Mouse (Mus musculus): ENCODE measurements around the gene Btbd9.

Btbd9 gene

GRCm38 (mm10) chr17:30512007-30512406 is 64.3 kb downstream of the Btbd9 start:
- peak in 1 of 2 experiments; percentile 27 for DNase-seq (ENCODE audit: low spot score in 2 of 2)

- DNase-seq (ENCODE audit: low spot score in 2 of 2): peak in 1 of 2 experiments; percentile 24
These were observed 64.9 kb downstream of the Btbd9 start for GRCm38 (mm10) chr17:30511399-30511798.

GRCm38 (mm10) chr17:30510171-30510570 is 66.1 kb downstream of the Btbd9 start:
- DNase-seq (ENCODE audit: low spot score in 2 of 2): peak in 1 of 2 experiments; percentile 63

- peak in 1 of 2 experiments; percentile 27 for DNase-seq (ENCODE audit: low spot score in 2 of 2)
These were observed 66.6 kb downstream of the Btbd9 start for GRCm38 (mm10) chr17:30509646-30510045.

- DNase-seq (ENCODE audit: low spot score in 2 of 2): peak in 1 of 2 experiments; percentile 21
These were observed 68.4 kb downstream of the Btbd9 start for GRCm38 (mm10) chr17:30507636-30508576.

- peak in 1 of 2 experiments; percentile 32 for DNase-seq (ENCODE audit: low spot score in 2 of 2)
These were observed 69.4 kb downstream of the Btbd9 start for GRCm38 (mm10) chr17:30506916-30507315.

- peak in 1 of 2 experiments; percentile 20 for DNase-seq (ENCODE audit: low spot score in 2 of 2)
These were observed 76.7 kb downstream of the Btbd9 start for GRCm38 (mm10) chr17:30499541-30499940.

- DNase-seq (ENCODE audit: low spot score in 2 of 2): no peak
These were observed 77.5 kb downstream of the Btbd9 start for GRCm38 (mm10) chr17:30498779-30499178.

GRCm38 (mm10) chr17:30498376-30498719 is 77.9 kb downstream of the Btbd9 start:
- peak; percentile 71 to 75 for DNase-seq (ENCODE audit: low spot score in 2 of 2)

GRCm38 (mm10) chr17:30497525-30498375 is 78.5 kb downstream of the Btbd9 start:
- DNase-seq (ENCODE audit: low spot score in 2 of 2): peak; percentile 86 to 93

GRCm38 (mm10) chr17:30495567-30495966 is 80.7 kb downstream of the Btbd9 start:
- DNase-seq (ENCODE audit: low spot score in 2 of 2): peak in 1 of 2 experiments; percentile 12

GRCm38 (mm10) chr17:30495154-30495553 is 81.1 kb downstream of the Btbd9 start:
- no peak for DNase-seq (ENCODE audit: low spot score in 2 of 2)

GRCm38 (mm10) chr17:30493481-30493880 is 82.8 kb downstream of the Btbd9 start:
- DNase-seq (ENCODE audit: low spot score in 2 of 2): peak in 1 of 2 experiments; percentile 14

GRCm38 (mm10) chr17:30492191-30492590 is 84.1 kb downstream of the Btbd9 start:
- peak in 1 of 2 experiments; percentile 13 for DNase-seq (ENCODE audit: low spot score in 2 of 2)

GRCm38 (mm10) chr17:30491601-30492000 is 84.7 kb downstream of the Btbd9 start:
- peak in 1 of 2 experiments; percentile 14 for DNase-seq (ENCODE audit: low spot score in 2 of 2)

- DNase-seq (ENCODE audit: low spot score in 2 of 2): peak in 1 of 2 experiments; percentile 21
These were observed 85.7 kb downstream of the Btbd9 start for GRCm38 (mm10) chr17:30490601-30491000.

- DNase-seq (ENCODE audit: low spot score in 2 of 2): no peak
These were observed 86.2 kb downstream of the Btbd9 start for GRCm38 (mm10) chr17:30490086-30490485.

- peak in 1 of 2 experiments; percentile 15 for DNase-seq (ENCODE audit: low spot score in 2 of 2)
These were observed 86.7 kb downstream of the Btbd9 start for GRCm38 (mm10) chr17:30489629-30490028.

GRCm38 (mm10) chr17:30487695-30488094 is 88.6 kb downstream of the Btbd9 start:
- DNase-seq (ENCODE audit: low spot score in 2 of 2): no peak

GRCm38 (mm10) chr17:30485067-30485854 is 91.0 kb downstream of the Btbd9 start:
- peak in 1 of 2 experiments; percentile 15 for DNase-seq (ENCODE audit: low spot score in 2 of 2)

- DNase-seq (ENCODE audit: low spot score in 2 of 2): peak in 1 of 2 experiments; percentile 13
These were observed 91.7 kb downstream of the Btbd9 start for GRCm38 (mm10) chr17:30484446-30485066.
